Mouse (Mus musculus): ENCODE measurements around the gene Gm21972.

The Gm21972 gene

DNA sequence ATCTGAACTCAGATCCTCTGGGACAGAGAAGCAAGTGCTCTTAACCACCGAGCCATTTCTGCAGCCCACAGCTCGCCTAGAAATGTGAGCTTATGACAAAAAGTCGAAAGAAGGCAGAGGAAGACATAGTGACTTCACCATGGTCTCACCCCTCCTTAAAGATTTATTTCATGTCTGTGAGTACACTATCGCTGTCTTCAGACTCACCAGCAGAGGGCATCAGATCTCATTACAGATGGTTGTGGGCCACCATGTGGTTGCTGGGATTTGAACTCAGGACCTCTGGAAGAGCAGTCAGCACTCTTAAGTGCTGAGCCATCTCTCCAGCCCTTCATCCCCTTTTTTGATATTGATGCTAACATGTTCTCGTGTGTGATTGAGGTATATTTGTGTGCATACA lies 41.2 kb downstream of the Gm21972 start:
- DNase-seq = no peak

DNA sequence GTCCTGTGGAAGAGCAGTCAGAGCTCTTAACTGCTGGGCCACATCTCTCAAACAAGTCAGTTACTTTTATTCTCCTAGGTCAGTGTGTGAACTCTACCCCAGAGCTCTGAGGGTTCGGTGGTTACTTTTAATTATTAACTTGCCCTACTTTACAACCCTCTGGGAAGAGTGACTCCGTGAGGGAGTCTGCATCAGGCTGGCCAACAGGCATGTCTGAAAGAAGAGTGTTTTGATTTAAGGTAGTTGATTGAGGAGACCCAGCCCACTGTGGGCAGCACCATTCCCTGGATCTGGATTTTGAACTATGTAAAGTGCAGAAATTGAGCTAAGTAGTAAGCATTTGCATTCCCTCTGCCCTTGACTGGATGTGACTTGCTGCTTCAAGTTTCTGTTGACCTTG lies 42.6 kb downstream of the Gm21972 start:
- no peak for DNase-seq

DNA sequence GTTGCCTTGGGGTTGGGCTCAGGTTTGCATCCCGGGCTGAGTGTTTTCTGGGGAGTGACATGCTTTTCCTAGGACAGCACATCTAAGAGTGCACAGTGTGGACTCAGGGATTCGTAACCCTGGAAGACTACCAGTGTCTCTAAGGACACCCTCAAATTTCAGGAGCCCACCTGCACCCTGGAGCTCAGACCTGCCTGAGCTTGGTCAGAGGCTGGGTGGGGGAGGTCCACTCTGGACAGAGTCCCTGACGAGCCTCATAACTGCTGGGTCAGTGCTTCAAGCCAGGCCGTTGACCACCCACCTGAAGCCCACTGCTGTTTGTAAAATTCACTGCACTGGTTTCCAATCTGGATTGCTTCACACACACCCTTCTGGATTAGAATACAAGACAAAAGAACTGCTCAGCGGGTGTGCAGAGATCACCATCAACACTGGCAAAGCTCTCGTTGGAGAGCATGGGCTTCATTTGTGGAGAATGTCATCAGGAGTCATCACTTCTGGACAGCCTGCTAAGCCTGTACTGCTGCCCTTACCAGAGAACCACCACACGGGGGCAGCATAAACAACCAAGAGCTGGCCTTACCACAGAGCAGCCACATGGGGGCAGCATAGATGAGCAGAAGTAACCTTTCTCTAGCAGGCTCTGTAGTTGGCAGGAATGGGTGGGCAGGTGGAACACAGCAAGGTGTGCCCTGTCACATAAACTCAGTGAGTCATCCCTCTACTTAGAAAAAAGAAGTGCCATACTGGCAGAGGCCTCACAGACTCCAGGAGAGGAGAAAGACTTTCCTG lies 45.2 kb downstream of the Gm21972 start:
- peak; percentile 85 for DNase-seq

DNA sequence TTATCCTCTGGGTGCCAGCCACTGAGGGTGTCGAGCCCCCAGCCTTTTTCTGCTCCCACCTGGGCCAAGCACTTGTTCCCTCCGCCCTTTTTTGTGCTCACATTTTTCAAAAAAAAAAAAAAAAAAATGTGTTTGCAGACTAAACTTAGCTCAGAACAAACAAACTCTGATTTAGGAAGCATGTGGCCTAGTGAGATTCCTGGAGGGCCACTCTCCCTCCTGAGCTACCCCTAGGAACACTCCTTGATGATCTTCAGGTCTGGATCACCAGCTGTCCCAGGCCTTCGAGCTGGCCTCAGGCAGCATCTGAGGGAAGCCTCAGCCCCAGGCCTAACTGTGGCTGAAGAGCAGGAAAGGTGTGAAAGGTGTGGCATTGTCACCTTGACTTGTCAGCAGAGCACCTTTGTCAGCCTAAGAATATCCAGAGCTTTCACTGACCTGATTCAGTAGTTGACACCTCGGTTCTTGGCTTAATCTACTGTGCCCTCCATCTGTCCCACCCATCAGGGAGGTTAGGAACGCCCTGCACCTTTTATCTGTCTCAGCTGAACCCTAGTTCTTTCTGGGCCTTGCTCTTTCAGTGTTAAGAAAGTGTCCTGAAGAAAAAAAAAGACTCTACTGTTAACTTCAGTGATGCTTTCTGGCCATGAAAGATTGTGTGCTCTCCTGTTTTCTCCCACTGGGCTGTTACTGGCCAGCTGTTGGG lies 48.7 kb downstream of the Gm21972 start:
- DNase-seq = no peak

DNA sequence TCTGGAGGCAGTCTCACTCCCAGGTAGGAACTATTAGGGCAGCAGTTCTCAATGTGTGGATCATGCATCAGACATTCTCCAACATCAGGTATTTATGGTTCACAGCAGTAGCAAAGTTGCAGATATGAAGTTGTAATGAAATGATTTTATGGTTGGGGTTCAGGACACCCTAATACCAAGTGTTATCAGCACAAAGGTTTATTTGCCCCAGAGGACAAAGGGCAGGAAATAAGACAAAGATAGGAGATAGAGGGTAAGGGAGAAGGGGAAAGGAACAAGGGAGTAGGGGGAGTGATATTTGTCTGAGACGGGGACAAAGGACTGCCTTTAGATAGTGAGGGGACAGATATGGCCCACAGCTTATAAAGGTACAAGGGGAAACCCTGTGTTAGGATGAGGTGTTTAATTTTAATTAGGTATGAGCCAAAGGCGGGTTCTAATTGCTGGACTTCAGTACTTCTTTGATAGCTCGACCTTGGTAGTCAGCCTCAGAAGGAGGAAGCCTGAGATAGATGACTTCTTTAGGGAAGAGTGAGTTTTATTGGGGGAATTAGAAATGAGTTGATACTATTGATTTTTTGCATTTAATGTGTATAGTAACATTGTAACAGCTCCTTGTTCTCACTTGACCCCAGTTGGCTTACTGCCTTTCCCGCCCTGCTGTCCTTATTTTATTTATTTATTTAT lies 50.3 kb downstream of the Gm21972 start:
- no peak for DNase-seq

DNA sequence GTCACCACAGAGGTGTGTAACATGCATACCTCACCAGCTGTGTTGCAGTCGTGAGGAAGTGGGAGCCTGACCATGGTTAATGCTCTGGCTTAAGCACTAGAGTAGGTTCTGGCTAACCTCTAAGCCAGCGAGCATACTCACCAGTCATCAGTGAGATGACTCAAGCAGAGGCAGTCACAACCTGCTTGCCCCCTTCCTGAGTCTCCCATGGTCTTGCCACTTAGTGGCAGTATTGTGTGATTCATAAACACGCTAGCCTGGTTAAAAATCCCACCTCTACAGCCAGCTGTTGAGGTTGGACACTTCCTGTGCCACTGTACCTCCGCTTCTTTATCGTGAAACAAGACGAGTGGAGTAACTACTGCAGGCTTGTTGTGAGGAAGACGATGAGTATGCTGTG lies 53.3 kb downstream of the Gm21972 start:
- DNase-seq = no peak

DNA sequence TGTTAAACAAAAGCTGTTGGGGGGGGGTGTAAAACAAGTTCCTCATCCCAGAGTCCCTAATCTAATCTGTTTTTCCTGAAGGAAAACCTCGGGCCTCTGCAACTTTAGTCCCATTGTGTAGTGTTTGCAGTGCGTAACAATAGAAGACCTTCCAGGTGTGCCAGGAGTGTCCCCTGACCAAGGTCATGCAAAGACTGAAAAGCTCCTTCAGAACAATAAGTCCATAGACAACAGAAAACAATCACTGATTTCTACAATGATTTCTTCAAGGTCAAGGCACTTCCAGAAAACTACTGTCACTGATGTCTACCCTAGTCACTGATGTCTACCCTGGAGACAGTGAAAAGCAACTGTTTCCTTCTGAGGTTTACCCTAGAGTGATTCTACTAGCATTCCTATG lies 54.4 kb downstream of the Gm21972 start:
- DNase-seq = no peak

DNA sequence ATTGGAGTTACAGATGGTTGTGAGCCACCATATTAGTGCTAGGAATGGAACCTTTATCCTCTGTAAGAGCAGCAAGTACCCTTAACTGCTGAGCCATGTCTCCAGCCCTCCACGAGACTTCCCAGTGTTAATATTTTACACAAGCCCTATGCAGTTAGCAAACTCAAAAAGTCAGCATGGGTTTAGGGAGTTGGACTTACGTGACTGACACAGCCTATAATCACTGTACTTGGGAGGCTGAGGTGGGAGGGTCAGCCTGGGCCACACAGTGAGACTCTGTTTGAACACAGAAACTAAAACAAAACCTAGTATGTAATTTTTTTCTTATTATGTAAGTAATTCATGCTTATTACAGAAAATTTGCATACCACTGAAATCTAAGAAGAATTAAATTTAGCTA lies 54.8 kb downstream of the Gm21972 start:
- DNase-seq = no peak

DNA sequence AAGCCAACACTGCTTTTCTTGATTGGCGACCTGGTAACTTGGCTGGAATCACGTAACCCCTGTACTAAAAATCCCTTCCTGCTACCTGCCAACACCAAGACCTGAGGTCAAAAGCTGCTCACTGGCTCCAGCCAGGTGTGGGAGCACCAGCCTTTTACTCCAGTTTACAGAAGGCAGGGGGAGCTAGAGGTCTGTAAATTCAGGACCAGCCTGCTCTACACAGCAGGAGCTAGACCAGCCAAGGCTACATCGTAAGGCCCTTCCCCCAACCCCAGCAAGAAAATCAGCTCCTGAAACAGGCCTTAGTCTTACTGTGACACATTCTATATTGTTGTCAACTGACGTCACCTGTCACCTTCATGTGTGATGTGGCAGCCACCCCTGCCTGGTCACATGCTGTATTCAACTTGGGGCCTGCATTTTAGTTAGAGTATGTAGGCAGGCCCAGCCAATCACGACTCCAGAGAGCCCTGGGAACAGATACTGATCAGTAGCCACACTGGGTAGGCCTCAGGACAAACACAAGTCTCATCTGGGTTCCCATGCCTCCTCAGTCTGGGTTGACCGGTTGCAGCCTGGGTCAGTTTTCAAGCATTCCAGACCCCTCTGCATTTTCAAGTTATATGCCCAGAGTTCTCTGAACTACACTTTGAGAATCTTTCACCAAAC lies 55.7 kb downstream of the Gm21972 start:
- DNase-seq = no peak

DNA sequence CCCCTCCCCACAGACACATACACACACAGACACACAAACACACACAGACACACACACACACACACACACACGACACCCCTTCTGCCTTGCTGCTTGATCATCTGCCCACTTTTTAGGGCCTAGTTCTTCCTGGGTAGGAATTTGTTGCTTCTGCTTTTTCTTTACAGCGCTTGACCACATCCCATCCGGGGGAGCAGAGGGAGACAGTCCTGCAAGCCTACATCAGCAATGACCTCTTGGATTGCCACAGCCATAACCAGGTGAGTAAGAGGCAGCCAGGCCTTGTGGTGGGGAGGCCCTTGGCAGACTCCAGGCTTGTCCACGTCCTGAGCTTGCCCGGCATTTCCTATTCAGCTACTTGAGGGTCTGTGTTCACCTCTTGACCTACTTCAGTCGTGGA lies 57.4 kb downstream of the Gm21972 start:
- DNase-seq = no peak

DNA sequence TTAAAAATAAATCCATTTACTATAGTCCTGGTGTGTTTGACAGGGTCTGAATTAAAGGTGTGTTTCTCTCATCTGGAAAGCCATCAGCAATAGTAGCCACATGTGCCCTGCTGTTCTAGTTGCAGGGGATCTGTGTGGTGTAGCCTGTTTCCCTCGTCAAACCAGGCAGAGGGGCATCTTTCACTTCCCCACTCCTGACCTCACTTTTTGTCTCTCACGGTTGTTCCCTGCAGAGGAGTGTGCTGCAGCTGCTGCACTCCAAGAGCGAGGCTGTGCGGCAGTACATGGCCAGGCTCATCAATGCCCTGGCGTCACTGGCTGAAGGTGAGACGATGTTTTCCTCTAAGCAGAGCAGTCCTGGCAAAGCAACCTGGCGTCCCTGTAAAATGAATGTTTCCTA lies 60.6 kb downstream of the Gm21972 start:
- DNase-seq = no peak

DNA sequence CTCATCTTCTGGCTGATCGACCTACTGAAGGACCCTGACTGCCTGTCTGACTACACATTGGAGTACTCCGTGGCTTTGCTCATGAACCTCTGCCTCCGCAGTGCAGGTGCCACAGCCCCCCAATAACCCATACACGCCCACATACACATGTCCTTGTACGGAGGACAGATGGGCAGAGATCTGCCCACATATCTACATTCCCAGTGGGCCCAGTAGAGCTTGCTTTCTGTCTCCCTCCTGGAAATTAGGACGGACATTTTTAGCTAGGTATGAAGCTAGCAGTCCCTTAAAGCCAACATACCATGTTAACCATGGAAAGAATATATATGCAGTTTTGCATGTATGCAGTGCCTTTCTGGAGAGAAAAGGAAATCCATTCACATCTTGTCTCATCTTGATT lies 64.8 kb downstream of the Gm21972 start:
- DNase-seq = no peak

DNA sequence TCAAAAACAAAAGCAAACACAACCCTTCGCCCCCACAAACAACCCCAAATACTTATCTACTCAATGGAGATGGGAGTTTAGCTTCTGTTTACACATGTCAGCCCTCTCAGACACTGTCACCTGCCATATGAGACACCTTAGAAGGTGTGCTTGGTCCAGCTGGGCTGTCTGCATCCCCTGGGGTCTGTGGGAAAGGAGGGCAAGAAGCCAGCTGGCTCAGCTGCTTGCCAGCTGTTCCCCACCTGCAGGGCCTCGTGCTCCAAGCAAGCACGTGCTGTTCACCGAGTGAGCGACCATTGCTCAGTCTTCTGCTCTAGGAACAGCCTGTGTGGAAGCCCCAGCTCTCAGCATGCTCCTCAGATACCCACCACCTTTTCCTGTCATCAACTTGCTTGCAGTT lies 65.6 kb downstream of the Gm21972 start:
- DNase-seq = no peak

DNA sequence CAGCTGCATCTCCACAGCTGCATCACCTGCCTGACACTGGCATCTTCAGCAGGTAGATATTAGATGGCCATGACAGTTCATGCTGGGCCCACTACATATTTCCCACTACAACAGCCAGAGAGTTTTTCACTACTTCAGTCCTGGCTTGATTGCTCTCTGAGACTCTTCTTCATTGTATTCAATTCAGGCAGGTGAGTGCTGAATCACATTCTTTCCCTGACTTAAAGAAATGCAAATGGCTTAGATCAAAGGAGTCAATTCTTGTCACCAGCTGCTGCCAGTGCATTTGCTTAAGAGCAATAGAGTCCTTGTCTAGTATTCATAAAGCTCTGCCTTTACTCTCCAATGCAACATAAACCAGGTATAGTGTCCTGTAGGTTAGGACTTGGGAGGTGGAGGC lies 67.9 kb downstream of the Gm21972 start:
- DNase-seq = no peak

DNA sequence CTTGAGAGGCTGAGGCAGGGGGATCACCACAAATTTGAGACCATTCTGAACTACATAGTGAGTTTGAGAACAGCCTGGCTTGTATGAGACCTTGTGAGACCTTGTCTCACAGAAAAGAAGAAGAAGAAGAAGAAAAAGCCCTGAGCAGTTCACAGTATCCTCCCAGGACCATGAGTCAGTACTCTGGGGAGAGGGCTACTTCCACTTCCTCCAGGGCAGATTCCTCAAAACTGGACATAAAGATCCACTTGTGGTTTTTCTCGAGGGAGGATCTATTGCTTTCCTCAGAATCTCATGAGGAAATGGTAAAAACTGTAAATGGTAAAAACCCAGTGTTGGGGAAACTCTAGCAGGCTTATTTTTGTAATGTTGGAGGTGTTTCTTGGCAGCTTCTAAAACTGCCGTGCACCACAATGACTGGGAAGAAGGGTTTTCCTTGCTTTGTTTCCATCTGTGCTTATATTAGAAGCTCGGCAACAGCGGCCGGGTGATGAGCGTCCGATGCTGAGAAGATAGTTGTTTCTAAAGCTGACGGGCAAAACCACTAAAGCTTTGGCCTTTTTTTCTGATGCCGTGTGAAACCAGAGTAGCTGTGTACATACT lies 69.3 kb downstream of the Gm21972 start:
- DNase-seq = no peak

DNA sequence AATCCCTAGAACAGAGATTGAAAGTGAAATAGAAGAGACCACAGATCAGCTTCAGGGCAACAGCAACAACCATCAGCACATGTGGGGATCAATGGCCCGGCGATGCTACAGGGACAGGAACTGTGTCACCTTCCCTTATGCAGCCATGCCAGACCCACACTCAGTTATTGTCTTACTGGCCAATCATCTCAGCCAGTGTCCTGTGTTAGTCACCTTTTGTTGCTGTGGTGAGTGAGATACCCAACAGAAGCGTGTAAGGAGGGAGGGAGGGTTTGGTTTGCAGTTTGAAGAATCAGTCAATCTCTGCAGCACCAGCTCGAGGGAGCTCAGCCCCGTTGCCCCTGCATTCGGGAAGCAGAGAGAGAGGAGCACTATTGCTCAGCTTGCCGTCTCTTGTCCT lies 77.2 kb downstream of the Gm21972 start:
- no peak for DNase-seq

DNA sequence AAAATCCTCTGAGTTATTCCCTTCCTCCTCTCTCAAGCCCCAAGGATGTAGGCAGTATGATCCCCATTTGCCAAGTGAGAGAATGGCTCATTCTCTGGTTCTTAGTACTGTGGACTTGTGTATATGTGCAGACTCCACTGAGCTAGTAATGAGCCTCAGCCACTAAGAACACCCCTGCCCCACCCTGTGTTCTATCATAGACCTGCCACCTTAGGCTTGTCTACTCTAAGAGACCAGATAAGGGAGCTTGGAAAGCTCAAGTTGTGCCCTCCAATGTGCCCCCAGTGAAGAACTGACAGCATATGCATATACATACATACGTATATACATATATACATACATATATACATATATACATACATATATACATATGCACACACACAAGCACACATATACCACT lies 78.1 kb downstream of the Gm21972 start:
- no peak for DNase-seq

Measured in lung, postnatal 14 days (tissue).